Mouse (Mus musculus) T-helper 2 cell (primary cell): ENCODE measurements around the gene Fpr2.
"Not testable (repeated sequence)": the region's sequence is repeated elsewhere in the genome, so short reads cannot be mapped to it uniquely, and the experiment has no call there.

Source experiments
- in situ Hi-C: fragments of 300-600 bp; cut with MboI, MseI; formaldehyde crosslinking; loops from one replicate; pipeline ENCODE4 v1.15.1; 2025; ENCODE audit warnings: high pct_unique_total_duplicates

The Fpr2 gene

GRCm38 (mm10) chr17:17882672-17883071 is 5.0 kb upstream of the Fpr2 start:
- in situ Hi-C loops: no loop called here

GRCm38 (mm10) chr17:17883840-17884239 is 3.8 kb upstream of the Fpr2 start, which contains the start of gene Fpr1:
Fpr1 (minus strand) TSS chr17:17883940.
- in situ Hi-C loops: no loop called here

- in situ Hi-C loops: no loop called here
Observed at GRCm38 (mm10) chr17:17889732-17890425, 2.3 kb downstream of the Fpr2 start.

GRCm38 (mm10) chr17:17896039-17896438 is 8.4 kb downstream of the Fpr2 start:
- in situ Hi-C loops: loop anchor here (5.0 kb wide), 1 partner anchor 129 kb away; no protein-coding TSS in a partner anchor

GRCm38 (mm10) chr17:17899268-17899667 is 11.6 kb downstream of the Fpr2 start:
- in situ Hi-C loops: loop anchor here (5.0 kb wide), 1 partner anchor 132 kb away; no protein-coding TSS in a partner anchor

- in situ Hi-C loops: no loop called here
Observed at GRCm38 (mm10) chr17:17900768-17901167, 13.1 kb downstream of the Fpr2 start.

GRCm38 (mm10) chr17:17909636-17910421 is 22.2 kb downstream of the Fpr2 start:
- in situ Hi-C loops: no loop called here

GRCm38 (mm10) chr17:17912618-17913017 is 25.0 kb downstream of the Fpr2 start:
- in situ Hi-C loops: not testable (repeated sequence)

GRCm38 (mm10) chr17:17917376-17917775 is 29.8 kb downstream of the Fpr2 start:
- in situ Hi-C loops: no loop called here

- in situ Hi-C loops: no loop called here
Observed at GRCm38 (mm10) chr17:17917782-17918181, 30.2 kb downstream of the Fpr2 start.
